Mouse (Mus musculus): ENCODE data around the gene Foxp1.

Foxp1 gene

DNA sequence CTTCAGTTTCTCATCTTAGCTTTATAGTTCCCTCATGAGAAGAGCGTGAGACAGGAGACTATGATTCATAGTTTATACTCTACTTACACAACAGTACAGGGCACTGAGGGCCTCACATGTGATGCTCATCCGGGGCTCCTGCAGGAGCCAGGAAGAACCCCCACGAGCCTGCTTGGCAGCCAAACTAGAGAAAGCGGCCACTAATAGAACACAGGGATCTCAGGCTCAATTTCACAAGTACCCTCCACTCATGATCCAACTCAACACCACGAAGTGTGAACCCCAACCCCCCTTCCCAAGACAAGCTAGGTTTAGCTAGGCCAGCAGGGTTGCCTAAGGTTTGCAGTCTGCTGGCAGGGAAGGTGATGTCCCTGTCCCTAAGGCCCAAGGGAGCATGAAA is 79.1 kb downstream of the Foxp1 start:
- in situ Hi-C loops (cut with MboI, MseI), result no loop called here

DNA sequence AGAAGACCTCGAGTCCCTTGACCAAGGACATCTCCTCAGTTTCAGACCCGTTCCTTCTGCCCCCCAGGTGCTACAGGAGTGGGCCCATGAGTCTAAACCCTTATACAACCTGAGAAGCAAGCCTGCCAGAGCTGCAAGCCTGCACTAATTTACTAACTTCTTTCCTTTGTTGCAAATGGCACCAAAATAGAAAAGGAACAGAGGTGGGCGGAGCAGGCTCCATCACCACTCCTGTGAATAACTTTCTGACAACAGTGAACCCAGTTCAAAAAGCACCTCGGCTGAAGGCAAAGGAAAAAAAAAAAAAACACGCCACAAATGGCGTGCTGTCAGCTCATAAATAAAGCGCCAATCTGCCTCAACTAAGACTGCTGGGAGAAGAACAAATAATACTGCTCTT is 81.4 kb downstream of the Foxp1 start:
- in situ Hi-C loops (cut with MboI, MseI), result no loop called here

DNA sequence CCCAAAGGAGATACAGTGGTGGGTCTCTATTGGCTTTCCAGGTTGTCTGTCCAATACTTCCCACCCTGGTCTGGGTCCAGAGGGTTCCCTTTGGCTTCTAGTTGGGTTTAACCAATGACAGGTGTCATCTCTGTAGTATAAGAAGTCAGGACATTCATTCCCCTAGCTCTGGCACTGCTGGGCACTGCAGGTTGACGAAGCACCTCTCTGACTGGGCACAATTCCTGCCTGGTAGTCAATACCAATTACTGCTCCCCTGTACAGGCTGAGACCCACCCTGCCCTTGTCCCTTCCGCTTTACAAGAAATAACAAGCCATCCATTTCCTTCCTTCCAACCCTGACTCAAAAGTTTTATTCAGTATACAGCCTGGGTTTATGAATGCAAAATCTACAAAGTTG is 81.9 kb downstream of the Foxp1 start:
- in situ Hi-C loops (cut with MboI, MseI), result no loop called here

DNA sequence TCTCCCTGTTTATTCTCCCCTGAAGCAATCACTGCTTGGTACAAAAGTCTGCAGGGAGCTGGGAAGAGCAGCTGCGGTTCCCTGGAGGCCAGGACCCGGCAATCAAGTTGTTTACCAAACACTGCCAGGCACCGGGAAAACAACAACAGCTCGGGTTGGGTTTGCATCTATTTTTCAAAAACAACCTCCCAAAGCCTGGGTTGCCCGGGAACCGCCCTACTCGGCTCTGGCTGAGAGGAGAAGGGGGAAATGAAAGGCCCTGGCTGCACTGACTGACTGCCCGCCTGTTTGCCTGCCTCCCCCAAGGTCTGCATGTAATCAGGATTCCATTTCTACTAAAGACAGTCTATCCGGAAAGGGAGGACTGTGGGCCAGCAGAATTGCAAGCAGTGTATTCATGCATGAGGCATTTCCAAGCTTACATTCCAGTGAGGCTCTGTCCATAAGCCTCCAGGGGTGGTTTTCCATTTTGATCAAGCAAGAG is 82.6 kb downstream of the Foxp1 start:
- in situ Hi-C loops (cut with MboI, MseI), result no loop called here

DNA sequence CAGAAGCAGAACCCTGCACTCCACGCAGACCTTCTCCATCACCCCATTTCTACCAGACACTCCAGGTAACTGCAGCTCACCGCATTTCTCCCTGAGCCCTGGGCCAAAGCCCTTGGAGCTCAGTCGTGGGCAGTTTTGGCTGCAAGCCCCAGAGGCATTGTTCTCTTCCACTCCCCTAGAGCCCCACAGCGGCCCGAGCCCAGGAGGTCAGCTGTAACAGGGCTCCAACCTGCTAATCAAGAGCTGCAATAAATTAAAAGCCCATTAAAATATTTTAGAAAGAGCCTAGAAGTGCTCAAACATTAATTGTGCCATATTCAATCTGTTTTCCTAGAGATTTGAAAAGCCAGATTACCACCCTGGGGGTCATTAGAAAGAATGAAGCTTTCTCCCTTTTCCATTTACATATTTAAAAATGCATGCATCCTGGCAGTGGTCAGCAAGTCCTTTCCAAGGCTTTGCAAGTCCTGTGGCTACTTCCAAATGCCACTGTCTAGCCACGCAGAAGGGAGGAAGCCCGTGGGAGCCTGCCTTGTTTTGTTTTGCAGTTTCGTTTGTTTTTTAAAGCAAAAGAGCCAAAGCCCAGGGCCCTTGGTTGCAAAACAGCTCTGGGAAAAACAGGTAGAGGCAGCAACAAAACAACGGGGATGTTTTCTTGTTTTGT is 83.2 kb downstream of the Foxp1 start:
- in situ Hi-C loops (cut with MboI, MseI), result no loop called here

DNA sequence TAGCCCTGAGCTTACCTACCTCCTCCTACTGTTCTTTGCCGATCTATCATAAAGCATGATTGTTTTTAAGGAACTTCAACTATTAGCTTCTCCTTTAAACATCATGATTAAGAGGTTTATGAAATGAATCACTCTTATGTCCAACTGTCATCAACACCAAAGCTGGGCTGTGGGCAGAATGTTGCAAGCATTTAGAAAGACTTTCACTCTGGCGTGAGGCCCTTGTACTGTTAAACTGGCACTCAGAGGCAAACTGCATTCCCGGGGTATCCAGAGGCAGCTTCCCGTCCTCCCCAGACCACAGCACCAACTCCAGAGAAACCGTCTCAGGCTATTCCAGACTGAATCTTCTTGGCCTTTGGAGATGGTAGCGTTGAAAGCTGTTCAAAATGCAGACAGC is 86.2 kb downstream of the Foxp1 start:
- in situ Hi-C loops (cut with MboI, MseI), result no loop called here

DNA sequence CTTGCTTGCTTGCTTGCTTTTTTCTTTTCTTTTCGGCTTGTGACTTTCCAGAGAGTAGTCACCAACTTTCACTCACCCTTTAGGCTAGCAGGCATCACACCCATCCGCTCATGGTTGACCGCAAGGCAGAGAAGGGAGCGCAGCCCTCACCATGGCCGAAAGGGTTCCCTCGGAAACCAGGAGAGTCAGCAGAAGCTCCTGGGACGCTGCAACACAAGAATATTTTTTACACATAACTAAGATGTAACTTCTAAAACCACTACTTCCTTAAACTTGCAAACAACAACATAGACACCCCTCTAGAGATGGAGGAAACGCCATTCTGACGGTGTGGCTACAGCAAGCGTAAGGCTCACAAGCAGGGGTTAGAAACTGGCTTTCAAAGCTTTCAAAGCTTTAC is 87.4 kb downstream of the Foxp1 start:
- in situ Hi-C loops (cut with MboI, MseI), result no loop called here

DNA sequence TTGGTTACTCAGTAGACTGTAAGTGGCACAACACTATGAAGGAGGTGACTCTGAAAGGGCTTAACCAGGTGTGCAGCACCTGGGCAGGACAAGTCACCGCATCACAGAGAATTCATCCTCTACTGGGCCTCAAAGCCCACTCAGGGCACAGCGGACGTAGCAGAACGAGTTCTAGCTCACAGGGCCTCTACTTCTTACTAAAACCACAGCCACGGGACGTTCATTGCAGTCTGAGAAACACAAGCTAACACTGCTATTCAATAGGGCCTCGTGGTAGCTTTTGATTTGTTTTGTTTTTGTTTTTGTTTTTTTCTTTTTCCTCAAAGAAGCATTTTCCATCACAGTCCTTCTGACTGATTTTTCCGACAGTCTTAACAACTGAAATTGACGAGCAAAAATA is 89.5 kb downstream of the Foxp1 start:
- in situ Hi-C loops (cut with MboI, MseI), result no loop called here

DNA sequence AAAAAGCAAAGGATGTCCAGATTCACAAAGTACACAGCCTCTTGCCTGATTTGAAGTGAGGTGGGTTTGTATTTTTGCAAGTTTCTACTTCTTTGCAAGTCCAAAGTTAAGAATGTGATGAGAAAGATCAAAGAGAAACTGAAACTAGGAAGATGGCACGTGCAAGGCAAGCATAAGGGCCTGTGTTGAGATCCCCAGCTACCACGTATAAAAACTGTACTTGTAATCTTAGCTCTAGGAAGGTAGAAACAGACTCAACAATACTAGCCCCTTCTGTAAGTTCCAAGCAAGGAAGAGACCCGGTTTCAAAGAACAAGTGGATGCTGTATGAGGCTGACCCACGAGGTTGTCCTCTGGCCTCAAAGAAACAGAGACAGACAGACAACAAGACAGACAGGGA is 90.6 kb downstream of the Foxp1 start:
- in situ Hi-C loops (cut with MboI, MseI), result no loop called here

DNA sequence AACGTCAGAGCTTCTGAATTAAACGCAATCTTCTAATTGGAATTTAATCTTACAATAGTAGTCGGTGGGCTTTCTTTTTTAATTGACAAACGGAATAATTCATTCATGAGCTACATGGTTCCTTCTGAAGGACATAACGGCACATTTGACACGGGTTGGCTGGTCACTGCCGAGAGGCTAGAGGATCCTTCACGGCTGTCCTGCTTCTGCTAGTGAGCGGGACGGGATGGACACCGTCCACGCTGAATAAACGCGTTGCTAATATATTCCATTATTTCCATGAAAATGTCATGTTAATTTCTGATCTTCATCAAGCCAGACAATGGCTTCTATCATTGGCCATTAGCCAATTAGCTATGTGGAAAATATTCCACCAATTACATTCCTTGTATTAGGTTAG is 92.0 kb downstream of the Foxp1 start:
- in situ Hi-C loops (cut with MboI, MseI), result no loop called here

DNA sequence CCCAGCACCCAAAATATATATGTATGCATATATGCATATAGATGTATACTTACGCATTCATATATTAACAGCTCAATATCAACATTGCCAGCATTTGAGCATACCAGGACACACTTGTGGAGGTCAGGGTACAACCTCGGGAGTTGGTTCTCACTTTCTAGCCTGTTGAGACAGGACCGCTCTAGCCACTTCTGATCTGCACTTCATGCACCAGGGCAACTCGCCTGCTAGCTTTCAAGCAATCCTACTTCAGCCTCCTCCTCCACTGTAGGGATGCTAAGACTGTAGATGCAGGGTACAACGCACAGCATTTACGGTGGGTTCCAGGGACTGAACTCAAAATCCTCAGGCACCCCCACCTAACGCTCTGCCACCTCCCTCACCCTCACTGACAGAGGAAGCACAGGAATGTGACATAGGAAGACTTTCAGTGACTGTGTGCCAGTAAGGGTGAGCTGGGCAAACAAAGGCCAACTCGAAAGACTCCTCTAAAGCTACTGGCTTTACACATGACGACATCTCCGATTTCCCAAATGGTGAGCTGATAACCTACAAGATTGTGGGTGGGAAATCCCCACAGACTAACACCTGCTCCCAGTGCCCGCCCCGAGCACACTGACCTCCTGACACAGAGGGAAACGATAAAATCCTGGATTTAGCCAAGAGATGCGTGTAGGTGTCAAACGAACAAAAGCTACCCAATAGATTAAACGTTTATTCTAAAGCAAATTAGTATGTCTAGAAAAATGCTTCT is 93.0 kb downstream of the Foxp1 start:
- in situ Hi-C loops (cut with MboI, MseI), result no loop called here

DNA sequence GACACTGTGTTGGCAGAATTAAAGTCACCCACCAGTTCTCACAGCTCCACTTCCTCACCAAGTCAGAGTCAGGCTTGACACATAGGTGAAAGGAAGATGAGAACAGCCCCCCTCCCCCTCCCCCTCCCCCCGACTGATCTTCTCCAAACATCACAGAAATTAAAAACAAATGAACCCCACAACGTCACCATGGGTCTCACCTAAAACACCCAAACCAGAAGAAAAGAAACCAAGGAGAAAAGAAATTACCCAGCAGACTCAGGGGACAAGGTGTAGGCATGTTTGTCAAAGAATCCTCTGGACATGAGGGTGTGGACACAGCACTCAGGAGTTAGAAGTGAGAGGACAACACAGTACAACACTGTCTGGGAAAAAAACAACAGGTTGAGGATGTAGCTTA is 93.6 kb downstream of the Foxp1 start:
- in situ Hi-C loops (cut with MboI, MseI), result no loop called here

DNA sequence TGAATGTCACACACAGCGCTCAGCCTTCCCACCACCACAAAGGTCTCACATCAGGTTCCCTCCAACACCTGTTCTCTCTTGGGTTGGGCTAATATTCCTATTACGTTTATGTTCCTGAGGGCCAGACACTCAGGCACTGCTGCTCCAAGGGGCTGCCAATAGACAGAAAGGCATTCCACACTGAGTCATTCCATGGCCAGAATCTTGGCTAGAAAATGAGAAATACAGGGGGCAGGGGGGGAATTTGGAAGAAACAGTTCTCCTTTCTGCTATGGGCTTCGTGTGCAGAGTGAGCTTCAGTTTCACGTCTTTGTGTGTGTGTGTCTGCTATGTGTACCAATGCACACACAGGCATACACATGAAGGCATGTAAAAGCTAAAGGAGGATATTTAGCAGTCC is 95.2 kb downstream of the Foxp1 start:
- in situ Hi-C loops (cut with MboI, MseI), result no loop called here

DNA sequence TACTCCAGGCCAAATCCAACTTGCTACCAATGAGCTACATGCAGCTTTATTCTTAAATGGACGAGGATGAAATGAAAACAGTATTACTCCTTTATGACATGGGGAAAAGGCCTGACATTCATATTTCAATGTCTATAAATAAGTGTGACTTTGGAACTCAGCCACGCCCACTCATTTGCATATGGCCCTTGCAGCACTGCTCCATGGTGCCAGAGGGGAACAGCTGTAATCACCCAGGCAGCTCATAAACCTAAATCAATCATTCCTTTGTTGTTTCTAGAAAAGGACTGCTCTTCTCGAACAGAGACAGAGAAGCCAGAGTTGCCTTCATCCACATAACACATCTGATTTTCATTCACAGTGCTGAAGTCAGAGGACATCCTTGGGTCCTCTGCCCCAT is 97.5 kb downstream of the Foxp1 start:
- in situ Hi-C loops (cut with MboI, MseI), result no loop called here

DNA sequence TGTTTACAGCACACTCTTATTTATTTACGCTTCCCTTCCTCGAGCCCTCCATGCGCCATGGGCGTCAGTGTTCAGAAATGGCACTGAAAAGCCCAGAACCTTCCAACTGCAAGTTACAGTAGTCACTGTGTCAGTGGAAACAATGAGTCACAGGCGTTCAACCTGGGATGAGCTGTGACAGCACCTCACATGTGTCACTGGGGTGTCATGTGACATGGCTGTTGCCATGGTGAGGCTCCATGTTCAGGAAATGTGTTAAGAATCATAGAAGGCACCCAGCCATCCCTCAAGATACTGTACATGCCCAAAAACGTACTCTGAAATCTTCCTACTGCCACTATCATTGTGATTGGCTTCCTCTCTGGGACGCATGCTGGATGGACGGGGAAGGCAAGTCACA is 101.9 kb downstream of the Foxp1 start:
- in situ Hi-C loops (cut with MboI, MseI), result loop anchor here (25.0 kb wide), 1 partner anchor 383 kb away; no protein-coding TSS in a partner anchor

DNA sequence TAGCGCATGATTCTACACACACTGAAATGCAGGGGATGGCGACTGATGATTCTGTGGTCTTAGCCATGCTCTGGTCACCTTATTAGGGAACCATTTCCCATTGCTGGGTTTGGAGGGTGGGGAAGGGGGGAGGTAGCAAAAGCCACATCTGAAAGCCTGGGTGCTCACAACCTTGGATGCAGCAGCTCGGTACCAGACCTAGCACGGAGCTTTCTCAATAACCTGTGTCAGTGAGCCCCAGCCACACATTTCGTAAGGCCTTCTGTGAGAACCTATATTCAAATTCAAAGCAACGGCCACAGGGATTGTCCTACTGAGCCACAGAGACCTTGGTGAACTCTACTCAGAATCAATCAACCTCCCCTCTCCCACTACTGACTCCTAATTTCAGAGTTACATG is 109.9 kb downstream of the Foxp1 start:
- in situ Hi-C loops (cut with MboI, MseI), result loop anchor here (10.0 to 25.0 kb wide), 2 partner anchors 375 to 1018 kb away; no protein-coding TSS in a partner anchor

DNA sequence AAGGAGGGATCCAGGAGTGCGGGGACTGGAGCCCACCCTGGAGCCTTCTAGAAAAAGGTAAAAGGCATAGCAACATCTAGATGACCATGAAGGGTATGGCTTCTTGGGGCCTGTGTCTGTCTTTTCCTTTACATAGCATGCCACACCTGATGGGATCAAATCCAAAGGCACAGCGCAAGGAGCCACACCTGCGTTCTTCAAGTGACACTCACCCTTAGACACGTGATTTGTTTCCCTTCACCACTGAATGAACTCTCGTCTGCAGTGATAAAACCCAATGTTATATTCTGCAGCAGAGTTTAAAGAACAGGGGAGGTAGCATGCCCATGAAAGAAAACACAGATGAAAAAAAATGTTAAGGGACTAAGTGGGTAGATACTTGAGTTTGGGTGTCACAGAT is 112.9 kb downstream of the Foxp1 start:
- in situ Hi-C loops (cut with MboI, MseI), result loop anchor here (10.0 to 25.0 kb wide), 2 partner anchors 372 to 1015 kb away; no protein-coding TSS in a partner anchor

DNA sequence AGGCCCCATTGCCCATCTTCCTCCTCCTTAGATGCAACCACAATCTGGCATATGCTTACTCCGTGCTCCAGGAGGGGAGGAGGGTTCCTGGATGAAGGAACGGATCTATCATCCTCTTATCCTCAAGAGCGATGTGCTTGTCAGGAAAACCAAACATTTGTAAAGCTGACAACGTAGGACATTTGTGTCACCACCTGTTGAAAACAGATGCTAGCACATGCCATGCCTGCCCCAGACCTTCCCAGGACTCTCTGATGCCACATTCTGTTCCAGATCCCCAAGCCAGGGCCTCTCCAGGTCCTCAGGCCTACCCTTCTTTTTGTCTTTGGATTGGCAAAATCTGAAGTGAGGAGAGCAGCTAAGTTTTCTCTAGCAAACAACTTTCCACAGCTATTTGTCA is 113.6 kb downstream of the Foxp1 start:
- in situ Hi-C loops (cut with MboI, MseI), result loop anchor here (25.0 kb wide), 1 partner anchor 372 kb away; no protein-coding TSS in a partner anchor

DNA sequence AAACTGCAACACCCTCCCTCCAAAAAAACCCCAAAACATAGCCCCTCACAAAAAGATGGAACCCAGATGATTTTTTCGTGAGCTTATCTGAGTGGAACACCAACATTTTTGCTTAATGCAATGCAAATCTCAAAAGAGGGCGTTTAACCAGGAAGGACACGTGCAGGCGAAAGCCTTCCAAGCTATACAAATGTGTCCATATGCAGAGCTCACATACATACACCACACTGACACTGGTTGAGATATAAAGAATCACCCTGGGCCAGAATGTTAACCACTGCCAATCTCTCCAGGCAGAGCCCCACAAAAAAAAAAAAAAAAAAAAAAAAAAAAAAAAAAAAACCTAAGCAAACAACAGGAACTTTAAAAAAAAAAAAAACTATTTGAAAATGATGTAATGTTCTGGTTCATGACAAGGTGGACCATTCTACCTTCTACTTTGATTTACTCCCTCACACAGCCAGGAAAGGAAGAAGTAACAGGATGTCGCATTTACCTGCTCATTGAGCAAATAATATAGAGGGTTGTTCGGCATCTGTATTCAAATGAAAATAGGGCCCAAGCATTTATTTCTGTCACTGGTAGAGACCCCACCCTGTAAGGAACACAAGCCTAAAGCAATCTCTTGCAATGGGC is 118.6 kb downstream of the Foxp1 start:
- in situ Hi-C loops (cut with MboI, MseI), result loop anchor here (25.0 kb wide), 1 partner anchor 367 kb away; no protein-coding TSS in a partner anchor

DNA sequence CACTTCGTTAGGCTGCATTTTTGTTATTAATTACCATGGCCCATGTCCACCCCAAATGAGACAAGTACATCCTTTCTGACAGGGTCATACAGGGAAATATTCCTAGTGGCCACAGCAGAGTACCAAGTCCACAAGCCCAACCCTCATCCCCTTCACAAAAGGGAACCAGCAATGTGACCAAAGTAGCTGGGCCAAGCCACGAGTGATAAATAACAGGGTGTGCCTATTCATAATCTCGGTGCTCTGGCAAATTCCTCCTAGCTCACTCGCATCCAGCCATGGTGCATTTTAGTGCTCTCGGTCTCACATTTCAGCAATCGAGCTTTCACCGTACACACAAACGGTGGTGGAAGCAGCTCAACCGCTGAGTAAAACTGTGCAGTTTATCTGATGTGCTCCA is 119.6 kb downstream of the Foxp1 start:
- in situ Hi-C loops (cut with MboI, MseI), result loop anchor here (25.0 kb wide), 1 partner anchor 366 kb away; no protein-coding TSS in a partner anchor

DNA sequence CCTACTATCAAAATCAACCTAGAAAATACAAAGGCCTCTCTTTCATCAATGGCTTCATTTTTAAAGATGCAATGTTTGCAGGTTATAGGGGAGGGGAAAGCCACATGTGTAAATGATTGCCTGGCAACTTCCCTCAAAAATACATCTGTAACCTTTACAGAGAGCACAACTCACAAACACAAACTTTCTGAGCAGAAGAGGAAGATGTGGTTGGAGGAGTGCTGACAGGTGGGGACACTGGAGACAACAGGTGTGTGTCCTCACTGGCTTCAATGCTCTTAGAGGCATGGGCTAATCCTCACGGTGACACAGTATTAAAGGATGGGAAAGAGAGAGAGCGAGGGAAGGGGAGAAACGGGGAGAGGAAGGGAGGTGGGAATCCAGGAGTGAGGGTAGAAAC is 120.2 kb downstream of the Foxp1 start:
- in situ Hi-C loops (cut with MboI, MseI), result loop anchor here (25.0 kb wide), 1 partner anchor 365 kb away; no protein-coding TSS in a partner anchor

DNA sequence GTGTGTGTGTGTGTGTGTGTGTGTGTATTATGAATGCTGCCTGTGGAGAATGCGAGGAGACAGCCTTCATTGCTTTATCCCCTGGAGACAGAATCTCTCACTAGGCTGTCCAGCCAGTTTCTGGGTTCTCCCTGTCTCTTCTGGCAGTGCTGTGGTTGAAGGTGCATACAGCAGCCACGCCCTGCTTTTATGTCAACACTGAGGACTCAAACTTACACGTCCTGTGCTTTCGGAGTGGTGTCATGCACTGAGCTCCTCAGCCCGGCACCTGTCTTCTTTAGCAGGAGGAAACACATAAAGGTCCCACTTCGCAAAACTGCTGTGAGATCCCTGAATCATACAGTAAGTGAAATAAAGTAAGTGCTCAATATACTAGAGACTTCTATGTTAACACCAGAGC is 120.7 kb downstream of the Foxp1 start:
- in situ Hi-C loops (cut with MboI, MseI), result loop anchor here (25.0 kb wide), 1 partner anchor 364 kb away; no protein-coding TSS in a partner anchor

Measured in T-helper 2 cell (primary cell).